Mouse (Mus musculus): Measurements from ENCODE around the gene Cklf. TPM values are rescaled to one million over a fixed set of nuclear protein-coding genes. Genes with fewer than 3 reads are reported as not detected.
A peak's percentile ranks its signal among the peaks of the same experiment; 100 is the strongest.
"Not testable (repeated sequence)": the region's sequence is repeated elsewhere in the genome, so short reads cannot be mapped to it uniquely, and the experiment has no call there.

Gene Cklf
- polyA plus RNA-seq, 1 experiment from 2014 or later, result 36.7 TPM

DNA sequence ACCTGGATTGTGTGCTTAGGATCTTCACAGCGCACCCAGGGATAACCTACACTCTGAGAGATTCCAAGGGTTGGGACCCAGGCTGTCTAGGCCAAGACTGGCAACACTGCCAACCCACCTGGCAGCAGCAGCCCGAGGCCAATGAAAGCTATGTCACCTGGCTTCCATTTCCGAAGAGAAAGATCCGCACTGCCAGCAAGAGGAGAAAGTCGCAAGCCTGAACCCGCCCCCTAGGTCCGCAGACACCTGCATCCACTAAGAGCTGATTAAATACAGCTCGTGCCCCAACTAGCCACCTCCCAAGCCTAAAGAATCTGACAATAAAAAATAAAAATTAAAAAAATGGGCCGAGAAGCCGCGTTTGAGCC, 2.8 kb upstream of the Cklf start:
- H3K4me1 ChIP-seq (ENCODE audit: control insufficient read depth, insufficient read depth, low read length), result 0 out of 2 replicates have a peak, but pooled peaks cover 4% of the 10 kb centered on the region
- ATAC-seq (ENCODE audit: insufficient number of reproducible peaks, low FRiP score, low TSS enrichment, low read depth), result no peak
- 5% methylated on average over 11 of the region's 11 CpGs for WGBS
- H3K4me2 ChIP-seq (ENCODE audit: low read depth, severe bottlenecking), result peak overlapping the region; percentile 82
- no peaks in the 10 kb centered on the region for H3K27me3 ChIP-seq (ENCODE audit: control insufficient read depth, insufficient read depth, low read length)
- H3K9me3 ChIP-seq (ENCODE audit: control insufficient read depth, low read length), result no peaks in the 10 kb centered on the region
- H3K4me3 ChIP-seq (ENCODE audit: low read depth, low read length), result peak overlapping the region; percentile 86
- DNase-seq (ENCODE audit: low spot score), result peak; percentile 25
- no peak overlapping the region for H3K27ac ChIP-seq (replicated peaks; ENCODE audit: low read depth, low read length)
- H3K36me3 ChIP-seq (ENCODE audit: control insufficient read depth, insufficient read depth, low read length), result no peaks in the 10 kb centered on the region
- peak overlapping the region; percentile 67 for H3K9ac ChIP-seq (ENCODE audit: low read length)

DNA sequence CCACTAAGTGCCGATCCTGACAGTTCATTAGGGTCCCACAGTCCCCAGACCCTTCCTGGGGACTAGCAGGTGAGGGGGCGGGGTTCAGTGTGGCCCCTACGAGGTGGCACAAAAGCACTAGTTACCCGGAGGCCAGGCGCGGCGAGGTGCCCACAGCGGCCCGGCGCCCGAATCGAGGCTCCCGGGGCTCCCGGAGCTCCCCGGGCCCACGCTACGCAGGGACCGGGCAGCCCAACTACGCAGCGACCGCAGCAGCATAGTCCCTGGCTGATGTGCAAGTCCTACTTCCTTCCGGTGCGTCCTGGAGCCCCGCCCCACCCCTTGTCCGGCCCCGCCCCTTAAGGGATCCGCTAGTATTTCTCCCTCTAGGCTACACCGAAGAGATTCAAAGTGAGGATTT, 2.4 kb upstream of the Cklf start, which contains the start of gene Tk2:
TSS of gene Tk2 (minus strand) at position 283 of the 400 bp plus-strand sequence.
- Histone ChIP-seq H3K36me3 (ENCODE audit: control insufficient read depth, insufficient read depth, low read length) (no peaks in the 10 kb centered on the region), H3K9ac (ENCODE audit: low read length) (peak within 1 kb of the TSS; percentile 67), H3K27ac (replicated peaks; ENCODE audit: low read depth, low read length) (no peak within 1 kb of the TSS), H3K4me2 (ENCODE audit: low read depth, severe bottlenecking) (peak within 1 kb of the TSS; percentile 82), H3K4me1 (ENCODE audit: control insufficient read depth, insufficient read depth, low read length) (0 out of 2 replicates have a peak, but pooled peaks cover 4% of the 10 kb centered on the region), H3K4me3 (ENCODE audit: low read depth, low read length) (peak within 1 kb of the TSS; percentile 86), H3K27me3 (ENCODE audit: control insufficient read depth, insufficient read depth, low read length) (no peaks in the 10 kb centered on the region), H3K9me3 (ENCODE audit: control insufficient read depth, low read length) (no peaks in the 10 kb centered on the region)
- peak; percentile 84 for DNase-seq (ENCODE audit: low spot score)
- WGBS, result under 1% methylated on average over 28 of the region's 28 CpGs
- ATAC-seq (ENCODE audit: insufficient number of reproducible peaks, low FRiP score, low TSS enrichment, low read depth), result peak; percentile 80

DNA sequence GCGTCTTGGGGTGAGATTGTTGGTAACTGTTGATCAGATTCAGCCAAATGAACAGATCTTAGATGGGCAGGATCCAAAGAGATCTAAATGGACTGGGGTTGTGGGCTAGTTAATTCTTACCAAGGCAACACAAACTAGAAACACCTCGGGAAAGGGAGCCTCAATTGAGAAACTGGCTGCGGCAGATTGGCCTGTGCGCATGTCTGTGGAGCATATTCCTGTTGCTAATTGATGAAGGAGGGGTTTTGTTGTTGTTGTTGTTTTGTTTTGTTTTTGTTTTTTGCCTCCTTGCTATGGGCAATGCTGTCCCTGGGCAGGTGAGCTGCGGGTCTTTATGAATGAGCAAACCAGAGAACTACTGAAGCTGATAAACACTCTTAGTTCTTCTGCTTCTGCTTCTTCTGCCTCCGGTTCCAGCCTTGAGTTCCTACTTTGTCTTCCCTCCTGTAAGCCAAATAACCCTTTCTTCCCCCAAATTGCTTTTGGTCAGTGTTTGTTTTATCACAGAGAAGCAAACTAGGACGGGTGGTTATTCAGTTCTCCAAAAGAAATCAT, 1.1 kb upstream of the Cklf start:
- Histone ChIP-seq H3K27ac (replicated peaks; ENCODE audit: low read depth, low read length) (no peak overlapping the region), H3K27me3 (ENCODE audit: control insufficient read depth, insufficient read depth, low read length) (no peaks in the 10 kb centered on the region), H3K9ac (ENCODE audit: low read length) (no peak overlapping the region), H3K9me3 (ENCODE audit: control insufficient read depth, low read length) (no peaks in the 10 kb centered on the region), H3K4me3 (ENCODE audit: low read depth, low read length) (no peak overlapping the region), H3K4me1 (ENCODE audit: control insufficient read depth, insufficient read depth, low read length) (0 out of 2 replicates have a peak, but pooled peaks cover 4% of the 10 kb centered on the region), H3K36me3 (ENCODE audit: control insufficient read depth, insufficient read depth, low read length) (no peaks in the 10 kb centered on the region), H3K4me2 (ENCODE audit: low read depth, severe bottlenecking) (no peak overlapping the region)
- ATAC-seq (ENCODE audit: insufficient number of reproducible peaks, low FRiP score, low TSS enrichment, low read depth), result no peak
- no peak for DNase-seq (ENCODE audit: low spot score)
- WGBS, result 84% methylated on average over 7 of the region's 7 CpGs

DNA sequence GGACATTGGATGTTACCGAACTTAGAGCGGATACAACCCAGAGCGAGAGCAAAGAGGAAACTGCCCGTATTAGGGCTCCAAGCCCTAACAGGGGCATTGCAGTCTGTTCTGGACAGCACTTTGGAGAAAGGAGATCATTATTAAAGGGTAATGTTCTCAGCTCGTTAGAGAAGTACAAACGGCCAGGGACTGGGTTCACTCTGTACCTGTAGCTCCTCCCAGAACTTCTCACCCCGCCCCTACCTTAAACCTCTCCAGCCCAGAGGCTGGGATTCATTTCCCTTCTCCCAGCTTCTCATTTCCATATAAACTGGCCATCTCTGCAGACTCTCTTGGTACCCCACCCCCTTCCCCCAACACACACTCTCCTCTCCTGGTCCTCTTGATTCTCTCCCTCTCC, 800 bp downstream of the Cklf start:
- Histone ChIP-seq H3K27me3 (ENCODE audit: control insufficient read depth, insufficient read depth, low read length) (no peaks in the 10 kb centered on the region), H3K4me3 (ENCODE audit: low read depth, low read length) (peak overlapping the region; percentile 59), H3K9ac (ENCODE audit: low read length) (peak overlapping the region; percentile 44; the same call in 1 of the 2 replicates), H3K4me1 (ENCODE audit: control insufficient read depth, insufficient read depth, low read length) (0 out of 2 replicates have a peak, but pooled peaks cover 4% of the 10 kb centered on the region), H3K36me3 (ENCODE audit: control insufficient read depth, insufficient read depth, low read length) (no peaks in the 10 kb centered on the region), H3K27ac (replicated peaks; ENCODE audit: low read depth, low read length) (no peak overlapping the region), H3K9me3 (ENCODE audit: control insufficient read depth, low read length) (no peaks in the 10 kb centered on the region), H3K4me2 (ENCODE audit: low read depth, severe bottlenecking) (peak overlapping the region; percentile 79)
- DNase-seq (ENCODE audit: low spot score), result peak; percentile 48
- WGBS, result 0% methylated on average over 7 of the region's 7 CpGs
- ATAC-seq (ENCODE audit: insufficient number of reproducible peaks, low FRiP score, low TSS enrichment, low read depth), result peak; percentile 49

DNA sequence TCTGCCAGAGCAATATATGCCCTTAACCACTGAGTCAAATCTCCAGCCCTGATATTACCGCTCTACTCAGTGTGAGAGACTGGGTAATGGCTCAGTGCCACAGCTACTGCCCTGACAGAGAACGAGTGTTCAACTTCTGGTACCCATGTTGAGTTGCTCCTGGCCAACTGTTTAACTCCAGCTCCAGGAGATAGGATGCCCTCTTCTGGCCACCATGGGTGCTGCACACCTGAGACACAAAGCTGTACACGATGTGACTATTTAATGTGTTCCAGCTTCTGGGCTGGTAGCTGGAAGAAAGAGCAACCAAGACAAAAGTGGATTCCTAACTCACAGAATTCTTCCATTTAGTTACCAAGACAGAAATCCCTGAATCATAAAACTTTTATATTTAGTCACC, 2.4 kb downstream of the Cklf start:
- 91% methylated on average over 3 of the region's 3 CpGs for WGBS
- Histone ChIP-seq H3K27me3 (ENCODE audit: control insufficient read depth, insufficient read depth, low read length) (no peaks in the 10 kb centered on the region), H3K4me3 (ENCODE audit: low read depth, low read length) (no peak overlapping the region), H3K27ac (replicated peaks; ENCODE audit: low read depth, low read length) (no peak overlapping the region), H3K9me3 (ENCODE audit: control insufficient read depth, low read length) (no peaks in the 10 kb centered on the region), H3K4me1 (ENCODE audit: control insufficient read depth, insufficient read depth, low read length) (no peaks in the 10 kb centered on the region), H3K4me2 (ENCODE audit: low read depth, severe bottlenecking) (no peak overlapping the region), H3K36me3 (ENCODE audit: control insufficient read depth, insufficient read depth, low read length) (peaks cover 2% of the 10 kb centered on the region; the same call in 1 of the 2 replicates), H3K9ac (ENCODE audit: low read length) (no peak overlapping the region)
- ATAC-seq (ENCODE audit: insufficient number of reproducible peaks, low FRiP score, low TSS enrichment, low read depth) (no peak), DNase-seq (ENCODE audit: low spot score) (no peak)

DNA sequence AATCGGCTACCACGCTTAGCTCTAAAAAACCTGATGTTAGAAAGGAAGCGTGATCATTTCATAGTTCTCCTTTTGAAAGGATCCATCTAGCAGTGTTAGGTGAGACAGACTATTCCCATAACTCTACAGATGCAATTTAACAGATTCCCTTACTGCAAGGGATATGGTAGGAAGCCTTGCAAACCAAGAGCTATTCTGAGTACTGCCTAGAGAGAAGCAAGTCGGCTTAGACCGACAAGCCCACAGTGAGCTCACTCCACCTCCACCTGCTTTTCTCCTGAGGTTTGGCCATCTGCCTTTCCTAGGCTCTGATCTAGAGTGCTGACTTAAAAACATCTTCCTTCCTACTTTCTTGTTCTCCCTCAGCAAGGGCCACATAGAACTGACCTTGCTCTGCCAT, 11.1 kb downstream of the Cklf start:
- peaks cover 18% of the 10 kb centered on the region for H3K36me3 ChIP-seq (ENCODE audit: control insufficient read depth, insufficient read depth, low read length)
- H3K9me3 ChIP-seq (ENCODE audit: control insufficient read depth, low read length), result not testable (repeated sequence)

DNA sequence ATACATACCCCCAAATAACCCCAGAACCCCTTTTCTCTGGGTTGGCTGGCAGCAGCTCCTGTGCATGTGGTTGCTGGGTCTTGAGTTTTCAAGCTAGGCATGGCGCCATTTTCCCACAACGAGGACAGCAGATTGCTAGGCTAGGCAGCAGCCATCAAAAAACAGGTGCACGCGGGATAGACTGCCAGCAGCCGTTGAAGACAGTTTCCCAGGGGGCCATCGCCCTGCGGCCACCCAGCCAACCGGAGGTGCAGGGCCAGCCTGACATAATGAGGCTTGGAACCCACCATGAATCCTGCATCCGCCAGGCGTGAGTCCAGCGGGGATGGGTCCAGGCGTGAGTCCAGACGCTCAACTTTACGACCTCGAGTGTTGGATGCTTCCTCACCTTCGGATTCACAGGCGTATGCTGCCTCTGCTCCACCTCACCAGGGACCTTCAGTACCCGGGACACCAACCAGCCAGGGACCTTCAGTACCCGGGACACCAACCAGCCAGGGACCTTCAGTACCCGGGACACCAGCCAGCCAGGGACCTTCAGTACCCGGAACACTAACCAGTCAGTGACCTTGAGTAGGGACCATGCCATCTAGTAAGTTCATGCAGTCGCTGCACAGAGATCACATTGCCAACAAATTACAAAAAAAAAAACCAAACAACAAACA, 13.7 kb downstream of the Cklf start:
- not testable (repeated sequence) for H3K9me3 ChIP-seq (ENCODE audit: control insufficient read depth, low read length); H3K4me2 ChIP-seq (ENCODE audit: low read depth, severe bottlenecking); H3K27ac ChIP-seq (replicated peaks; ENCODE audit: low read depth, low read length); ATAC-seq (ENCODE audit: insufficient number of reproducible peaks, low FRiP score, low TSS enrichment, low read depth); H3K4me3 ChIP-seq (ENCODE audit: low read depth, low read length); H3K9ac ChIP-seq (ENCODE audit: low read length); H3K36me3 ChIP-seq (ENCODE audit: control insufficient read depth, insufficient read depth, low read length); H3K4me1 ChIP-seq (ENCODE audit: control insufficient read depth, insufficient read depth, low read length); DNase-seq (ENCODE audit: low spot score); H3K27me3 ChIP-seq (ENCODE audit: control insufficient read depth, insufficient read depth, low read length)
- 94% methylated on average over 22 of the region's 22 CpGs for WGBS

More for the DNA sequence above, 11.1 kb downstream of the Cklf start:
- 96% methylated on average over 5 of the region's 5 CpGs for WGBS
- H3K4me2 ChIP-seq (ENCODE audit: low read depth, severe bottlenecking); ATAC-seq (ENCODE audit: insufficient number of reproducible peaks, low FRiP score, low TSS enrichment, low read depth); H3K9ac ChIP-seq (ENCODE audit: low read length); H3K4me3 ChIP-seq (ENCODE audit: low read depth, low read length); H3K27me3 ChIP-seq (ENCODE audit: control insufficient read depth, insufficient read depth, low read length); H3K4me1 ChIP-seq (ENCODE audit: control insufficient read depth, insufficient read depth, low read length); H3K27ac ChIP-seq (replicated peaks; ENCODE audit: low read depth, low read length); DNase-seq (ENCODE audit: low spot score): not testable (repeated sequence)

DNA sequence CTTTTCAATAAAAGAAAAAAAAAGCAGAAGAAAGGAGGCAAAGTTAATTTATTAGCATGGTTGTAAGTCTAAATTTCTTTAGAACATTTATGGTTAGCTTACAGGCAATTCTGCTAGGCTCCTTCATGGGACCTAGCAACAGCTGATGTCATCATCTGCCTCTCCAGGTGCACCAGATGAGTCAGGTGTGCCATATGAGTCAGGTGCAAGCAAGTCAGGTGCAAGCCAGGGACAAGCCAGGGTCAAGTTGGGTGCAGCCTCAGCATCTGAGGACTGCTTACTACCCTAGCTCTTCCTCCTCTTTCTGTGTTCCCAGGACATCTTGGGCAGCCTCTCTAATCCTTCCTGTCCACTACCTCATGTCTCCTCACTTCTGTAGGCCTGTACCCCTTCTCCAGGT, 17.7 kb downstream of the Cklf start:
- Histone ChIP-seq H3K36me3 (ENCODE audit: control insufficient read depth, insufficient read depth, low read length) (peaks cover 8% of the 10 kb centered on the region; the same call in 1 of the 2 replicates), H3K4me2 (ENCODE audit: low read depth, severe bottlenecking) (no peak overlapping the region), H3K27ac (replicated peaks; ENCODE audit: low read depth, low read length) (no peak overlapping the region), H3K9ac (ENCODE audit: low read length) (no peak overlapping the region), H3K9me3 (ENCODE audit: control insufficient read depth, low read length) (no peaks in the 10 kb centered on the region), H3K4me3 (ENCODE audit: low read depth, low read length) (no peak overlapping the region), H3K4me1 (ENCODE audit: control insufficient read depth, insufficient read depth, low read length) (no peaks in the 10 kb centered on the region), H3K27me3 (ENCODE audit: control insufficient read depth, insufficient read depth, low read length) (no peaks in the 10 kb centered on the region)
- DNase-seq (ENCODE audit: low spot score), result no peak
- ATAC-seq (ENCODE audit: insufficient number of reproducible peaks, low FRiP score, low TSS enrichment, low read depth), result no peak

Data from limb, embryonic 11.5 days (tissue).